Mouse (Mus musculus): ENCODE data around the gene Nos2.

DNA sequence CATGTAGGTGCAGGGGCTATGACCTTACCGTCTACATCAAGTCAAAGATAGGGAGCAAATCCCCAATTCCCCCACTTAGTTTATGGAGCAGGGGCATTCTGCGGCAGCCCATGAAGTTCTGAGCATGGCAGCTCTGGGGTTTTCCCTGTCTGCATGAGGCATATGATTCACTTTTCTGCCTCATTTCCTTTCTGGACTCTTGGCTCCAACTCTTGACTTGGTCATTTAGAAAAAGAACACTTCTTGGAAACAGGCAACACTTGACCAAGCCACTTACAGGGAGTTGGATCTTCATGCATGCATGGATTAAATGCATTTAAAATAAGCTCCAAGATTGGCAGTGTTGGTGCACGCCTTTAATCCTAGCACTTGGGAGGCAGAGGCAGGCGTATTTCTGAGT is 31.4 kb upstream of the Nos2 start:
- TF ChIP-seq POLR2A (IDR thresholded peaks at IDR 0.05; ENCODE audit: insufficient read depth, low read length) (no peak), CTCF (IDR thresholded peaks at IDR 0.05; ENCODE audit: low read depth, low read length) (no peak), EP300 (IDR thresholded peaks at IDR 0.05; ENCODE audit: insufficient read depth, low read depth, low read length) (no peak)
